Mouse (Mus musculus) liver, postnatal 0 days (tissue): Measurements from ENCODE around the gene Tcf20. TPM values are rescaled to one million over a fixed set of nuclear protein-coding genes. Genes with fewer than 3 reads are reported as not detected.

Source experiments
- ATAC-seq: fragments of 200-750 bp; cut with Nextera tagmentation; 2 replicates; pipeline ENCODE4 v1.8.0; 2017; ENCODE audit warnings: mild to moderate bottlenecking, moderate library complexity
- DNase-seq: peaks from one replicate; pipeline ENCODE4 v3.0.0-alpha.2; 2016
- H3K27ac ChIP-seq: fragments of 300-500 bp; sonication (generic); 2 replicates; pipeline ENCODE4 v1.5.1; 2014; ENCODE audit warnings: antibody characterized with exemption, moderate library complexity, mild to moderate bottlenecking, low read depth
- H3K27me3 ChIP-seq: fragments of 300-500 bp; sonication (generic); 2 replicates; pipeline ENCODE4 v1.6.1; 2014; ENCODE audit warnings: low read length, control low read depth, mixed read lengths; ENCODE audit not compliant: insufficient read depth
- H3K36me3 ChIP-seq: fragments of 300-500 bp; sonication (generic); replicated peaks from 2 replicates; pipeline ENCODE4 v1.6.1; 2014; ENCODE audit warnings: mild to moderate bottlenecking, control low read depth, low read length, moderate library complexity, mixed read lengths; ENCODE audit not compliant: insufficient read depth
- H3K4me1 ChIP-seq: fragments of 300-500 bp; sonication (generic); 2 replicates; pipeline ENCODE4 v1.6.1; 2014; ENCODE audit warnings: antibody characterized with exemption, mild to moderate bottlenecking, control low read depth; ENCODE audit not compliant: insufficient read depth
- H3K4me2 ChIP-seq: fragments of 300-500 bp; sonication (generic); 2 replicates; pipeline ENCODE4 v1.6.1; 2014; ENCODE audit warnings: low read depth, mild to moderate bottlenecking, low read length, moderate library complexity, mixed read lengths
- H3K4me3 ChIP-seq: fragments of 300-500 bp; sonication (generic); 2 replicates; pipeline ENCODE4 v1.5.1; 2014; ENCODE audit warnings: low read depth, low read length
- H3K9ac ChIP-seq: fragments of 300-500 bp; sonication (generic); replicated peaks from 2 replicates; pipeline ENCODE4 v1.6.1; 2014; ENCODE audit warnings: mild to moderate bottlenecking, moderate library complexity
- H3K9me3 ChIP-seq: fragments of 300-500 bp; sonication (generic); 2 replicates; pipeline ENCODE4 v1.6.1; 2016; ENCODE audit warnings: mild to moderate bottlenecking, control low read depth, low read length, mixed read lengths
- CTCF ChIP-seq: sonication (generic); IDR thresholded peaks from 2 replicates; pipeline ENCODE4 v1.5.1; 2016; ENCODE audit warnings: antibody characterized with exemption, low read depth
- EP300 ChIP-seq: IDR thresholded peaks from 2 replicates; pipeline ENCODE4 v1.6.1; 2016; ENCODE audit warnings: antibody characterized with exemption, low read depth, mild to moderate bottlenecking
- WGBS: fragments of 180-500 bp; shearing (Covaris S2); extraction: QIAGEN DNeasy Blood & Tissue Kit; methylation state at CpG from one replicate; pipeline ENCODE4 v1.1.7; 2014; ENCODE audit not compliant: insufficient replicate concordance; 5-methylcytosine and 5-hydroxymethylcytosine counted together
- polyA plus RNA-seq: library from polyadenylated mRNA; unstranded; fragments of >200 nt; fragmentation: Nextera tagmentation; extraction: Ambion mirVana; gene quantifications from 2 replicates; pipeline ENCODE4 v1.2.1, GENCODE M21; 2015

Tcf20 gene
- polyA plus RNA-seq, 1 experiment from 2014 or later, result 1.8 TPM

- peaks cover 5% of the 10 kb centered on the region; the same call in 1 of the 2 replicates for H3K4me1 ChIP-seq
- ATAC-seq (no peak), DNase-seq (peak; percentile 39)
- 0 out of 2 replicates have a peak overlapping the region, but pooled peaks have one; percentile 44 for H3K27ac ChIP-seq
- H3K9me3 ChIP-seq, result no peaks in the 10 kb centered on the region
- no peak overlapping the region; the same call in 1 of the 2 replicates for H3K4me2 ChIP-seq
- WGBS, result 46% methylated on average over 6 of the region's 6 CpGs
- H3K9ac ChIP-seq, result no peak overlapping the region
- no peak overlapping the region for H3K4me3 ChIP-seq
- no peaks in the 10 kb centered on the region for H3K27me3 ChIP-seq
- TF ChIP-seq EP300 (no peak), CTCF (no peak)
- no peaks in the 10 kb centered on the region for H3K36me3 ChIP-seq
Observed at GRCm38 (mm10) chr15:82998811-82999221, 11.1 kb upstream of the Tcf20 start.

- DNase-seq (no peak), ATAC-seq (no peak)
- Histone ChIP-seq H3K9ac (no peak overlapping the region), H3K36me3 (no peaks in the 10 kb centered on the region), H3K4me3 (no peak overlapping the region), H3K27me3 (no peaks in the 10 kb centered on the region), H3K4me1 (no peaks in the 10 kb centered on the region), H3K4me2 (no peak overlapping the region), H3K9me3 (no peaks in the 10 kb centered on the region), H3K27ac (no peak overlapping the region)
- no peak for TF ChIP-seq CTCF
Observed at GRCm38 (mm10) chr15:82996431-82996830, 8.8 kb upstream of the Tcf20 start.

- ATAC-seq (no peak), DNase-seq (no peak)
- Histone ChIP-seq H3K9me3 (no peaks in the 10 kb centered on the region), H3K4me3 (no peak overlapping the region), H3K36me3 (no peaks in the 10 kb centered on the region), H3K4me2 (no peak overlapping the region), H3K27me3 (0 out of 2 replicates have a peak, but pooled peaks cover 7% of the 10 kb centered on the region), H3K27ac (no peak overlapping the region), H3K9ac (no peak overlapping the region), H3K4me1 (no peaks in the 10 kb centered on the region)
- WGBS, result 59% methylated on average over 7 of the region's 7 CpGs
- TF ChIP-seq EP300 (no peak), CTCF (no peak)
Observed at GRCm38 (mm10) chr15:82995239-82995638, 7.6 kb upstream of the Tcf20 start.

- peaks cover 22% of the 10 kb centered on the region for H3K27me3 ChIP-seq
Observed at GRCm38 (mm10) chr15:82992911-82993310, 5.2 kb upstream of the Tcf20 start.

GRCm38 (mm10) chr15:82992079-82992783, 4.6 kb upstream of the Tcf20 start:
- Histone ChIP-seq H3K4me2 (no peak overlapping the region), H3K9ac (no peak overlapping the region), H3K4me1 (peaks cover 7% of the 10 kb centered on the region; the same call in 1 of the 2 replicates), H3K27me3 (peaks cover 22% of the 10 kb centered on the region), H3K27ac (no peak overlapping the region), H3K4me3 (no peak overlapping the region), H3K36me3 (no peaks in the 10 kb centered on the region), H3K9me3 (no peaks in the 10 kb centered on the region)
- DNase-seq (no peak), ATAC-seq (no peak)
- TF ChIP-seq CTCF (no peak), EP300 (no peak)
- 78% methylated on average over 13 of the region's 13 CpGs for WGBS

More at GRCm38 (mm10) chr15:82992911-82993310, 5.2 kb upstream of the Tcf20 start:
- no peak for ATAC-seq
- Histone ChIP-seq H3K9ac (no peak overlapping the region), H3K4me3 (no peak overlapping the region), H3K27ac (no peak overlapping the region), H3K9me3 (no peaks in the 10 kb centered on the region), H3K4me2 (no peak overlapping the region), H3K4me1 (peaks cover 6% of the 10 kb centered on the region; the same call in 1 of the 2 replicates), H3K36me3 (no peaks in the 10 kb centered on the region)
- TF ChIP-seq EP300 (no peak), CTCF (no peak)
- 59% methylated on average over 9 of the region's 9 CpGs for WGBS
- DNase-seq, result no peak

GRCm38 (mm10) chr15:82989190-82989704, 1.6 kb upstream of the Tcf20 start:
- peaks cover 11% of the 10 kb centered on the region; the same call in 1 of the 2 replicates for H3K4me1 ChIP-seq
- DNase-seq (no peak), ATAC-seq (no peak)
- no peaks in the 10 kb centered on the region for H3K36me3 ChIP-seq
- WGBS, result 76% methylated on average over 6 of the region's 6 CpGs
- H3K27ac ChIP-seq, result no peak overlapping the region
- H3K9me3 ChIP-seq, result no peaks in the 10 kb centered on the region
- H3K9ac ChIP-seq, result no peak overlapping the region
- H3K4me3 ChIP-seq, result no peak overlapping the region
- no peak overlapping the region for H3K4me2 ChIP-seq
- TF ChIP-seq EP300, result no peak
- TF ChIP-seq CTCF, result no peak
- H3K27me3 ChIP-seq, result peaks cover 36% of the 10 kb centered on the region
